Mouse (Mus musculus) intestine, embryonic 15.5 days (tissue): Measurements from ENCODE around the gene Tbc1d9b. TPM values are rescaled to one million over a fixed set of nuclear protein-coding genes. Genes with fewer than 3 reads are reported as not detected.
"Not testable (repeated sequence)": the region's sequence is repeated elsewhere in the genome, so short reads cannot be mapped to it uniquely, and the experiment has no call there.

ENCODE experiments used
- ATAC-seq: fragments of 200-750 bp; cut with Nextera tagmentation; 2 replicates; pipeline ENCODE4 v1.8.0; 2017; ENCODE audit warnings: moderate TSS enrichment, moderate library complexity
- H3K27ac ChIP-seq: fragments of 300-500 bp; sonication (generic); 2 replicates; pipeline ENCODE4 v1.5.1; 2015; ENCODE audit warnings: mild to moderate bottlenecking, inconsistent platforms
- H3K27me3 ChIP-seq: fragments of 300-500 bp; sonication (generic); replicated peaks from 2 replicates; pipeline ENCODE4 v1.6.1; 2015; ENCODE audit warnings: inconsistent platforms
- H3K36me3 ChIP-seq: fragments of 300-500 bp; sonication (generic); 2 replicates; pipeline ENCODE4 v1.6.1; 2015; ENCODE audit warnings: inconsistent platforms
- H3K4me1 ChIP-seq: fragments of 300-500 bp; sonication (generic); replicated peaks from 2 replicates; pipeline ENCODE4 v1.6.1; 2015; ENCODE audit warnings: inconsistent platforms
- H3K4me2 ChIP-seq: fragments of 300-500 bp; sonication (generic); replicated peaks from 2 replicates; pipeline ENCODE4 v1.6.1; 2015; ENCODE audit warnings: mild to moderate bottlenecking, inconsistent platforms
- H3K4me3 ChIP-seq: fragments of 300-500 bp; sonication (generic); replicated peaks from 2 replicates; pipeline ENCODE4 v1.5.1; 2015; ENCODE audit warnings: inconsistent platforms
- H3K9ac ChIP-seq: fragments of 300-500 bp; sonication (generic); 2 replicates; pipeline ENCODE4 v1.6.1; 2015; ENCODE audit warnings: inconsistent platforms
- H3K9me3 ChIP-seq: fragments of 300-500 bp; sonication (generic); 2 replicates; pipeline ENCODE4 v1.6.1; 2016; ENCODE audit warnings: inconsistent platforms
- WGBS: fragments of 180-500 bp; shearing (Covaris S2); methylation state at CpG from one replicate; pipeline ENCODE4 v1.1.7; 2015; 5-methylcytosine and 5-hydroxymethylcytosine counted together
- polyA plus RNA-seq: library from polyadenylated mRNA; unstranded; fragments of >200 nt; fragmentation: Nextera tagmentation; extraction: Ambion mirVana; gene quantifications from 2 replicates; pipeline ENCODE4 v1.2.1, GENCODE M21; 2015

Tbc1d9b gene
- 30.4 and 31.5 TPM in 2 replicates for polyA plus RNA-seq

DNA sequence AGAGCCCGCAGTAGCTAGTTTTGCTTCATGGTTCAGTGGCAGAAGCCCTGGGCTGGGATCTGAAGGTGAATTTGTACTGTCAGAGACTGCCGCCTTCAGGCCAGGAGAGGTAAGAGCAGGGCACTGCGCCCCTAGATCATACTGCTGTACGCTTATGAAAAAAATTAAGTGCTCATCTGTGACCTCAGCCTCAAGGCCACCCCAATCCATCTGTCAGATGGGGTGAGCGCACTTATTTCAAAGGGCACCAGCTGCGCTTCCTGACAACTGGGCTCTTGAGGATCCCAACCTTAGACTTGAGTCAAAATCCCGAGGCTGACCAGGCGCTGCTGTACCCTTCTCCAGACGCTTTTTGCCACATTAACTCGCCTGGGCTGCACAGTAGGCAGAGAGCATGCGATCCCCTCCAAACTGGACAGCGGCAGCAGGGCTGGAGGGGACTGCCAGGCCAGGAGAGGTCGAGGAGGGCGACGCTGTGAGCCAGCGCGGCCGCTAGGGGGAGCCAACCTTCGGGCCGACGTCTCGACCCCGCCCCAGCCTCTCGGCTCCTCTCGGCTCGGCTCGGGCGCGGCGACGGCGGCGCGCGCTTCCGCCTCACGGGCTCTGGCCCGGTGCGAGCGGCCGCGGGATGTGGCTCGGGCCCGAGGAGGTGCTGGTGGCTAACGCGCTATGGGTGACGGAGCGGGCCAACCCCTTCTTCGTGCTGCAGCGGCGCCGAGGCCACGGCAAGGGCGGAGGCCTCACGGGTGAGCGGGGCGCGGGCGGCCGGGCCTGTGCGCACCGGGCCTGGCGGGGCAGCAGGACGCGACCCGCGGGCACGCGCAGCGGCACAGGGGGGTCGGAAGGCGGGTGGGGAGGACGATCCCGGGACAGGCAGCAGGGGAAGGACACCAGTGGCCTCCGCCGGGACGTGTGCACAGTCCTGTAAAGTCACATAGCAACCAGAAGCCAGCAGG, at the start of gene Tbc1d9b:
Gene Tbc1d9b, plus strand, starts transcription at position 586 of the 956 bp plus-strand sequence.
- Histone ChIP-seq H3K27me3 (no peaks in the 10 kb centered on the region), H3K27ac (peak within 1 kb of the TSS; percentile 73), H3K9me3 (no peaks in the 10 kb centered on the region), H3K36me3 (0 out of 2 replicates have a peak, but pooled peaks cover 4% of the 10 kb centered on the region), H3K9ac (peak within 1 kb of the TSS; percentile 99), H3K4me3 (peak within 1 kb of the TSS; percentile 83), H3K4me2 (peak within 1 kb of the TSS; percentile 88), H3K4me1 (peaks cover 18% of the 10 kb centered on the region)
- WGBS: under 1% methylated on average over 77 of the region's 77 CpGs
- peak; percentile 97 for ATAC-seq

GRCm38 (mm10) chr11:50086211-50086610, 45.0 kb upstream of the Tbc1d9b start:
- 92% methylated on average over 3 of the region's 3 CpGs for WGBS
- no peak overlapping the region for H3K4me3 ChIP-seq
- no peak overlapping the region for H3K4me2 ChIP-seq
- no peaks in the 10 kb centered on the region for H3K4me1 ChIP-seq
- H3K27me3 ChIP-seq: no peaks in the 10 kb centered on the region
- ATAC-seq: no peak
- H3K27ac ChIP-seq: no peak overlapping the region
- H3K9ac ChIP-seq: no peak overlapping the region
- H3K36me3 ChIP-seq: peaks cover 4% of the 10 kb centered on the region; the same call in 1 of the 2 replicates
- H3K9me3 ChIP-seq: no peaks in the 10 kb centered on the region

GRCm38 (mm10) chr11:50089840-50090239, 41.4 kb upstream of the Tbc1d9b start:
- Histone ChIP-seq H3K36me3 (peaks cover 4% of the 10 kb centered on the region; the same call in 1 of the 2 replicates), H3K9me3 (no peaks in the 10 kb centered on the region), H3K9ac (no peak overlapping the region), H3K27ac (no peak overlapping the region), H3K4me3 (no peak overlapping the region), H3K4me1 (no peaks in the 10 kb centered on the region), H3K4me2 (no peak overlapping the region), H3K27me3 (no peaks in the 10 kb centered on the region)
- 61% methylated on average over 1 of the region's 1 CpGs for WGBS
- ATAC-seq: no peak

GRCm38 (mm10) chr11:50090982-50091675, 40.1 kb upstream of the Tbc1d9b start:
- Histone ChIP-seq H3K27me3 (no peaks in the 10 kb centered on the region), H3K4me1 (no peaks in the 10 kb centered on the region), H3K4me3 (no peak overlapping the region), H3K9me3 (no peaks in the 10 kb centered on the region), H3K27ac (no peak overlapping the region), H3K4me2 (no peak overlapping the region), H3K36me3 (peaks cover 4% of the 10 kb centered on the region; the same call in 1 of the 2 replicates), H3K9ac (no peak overlapping the region)
- ATAC-seq: no peak
- 76% methylated on average over 5 of the region's 5 CpGs for WGBS

DNA sequence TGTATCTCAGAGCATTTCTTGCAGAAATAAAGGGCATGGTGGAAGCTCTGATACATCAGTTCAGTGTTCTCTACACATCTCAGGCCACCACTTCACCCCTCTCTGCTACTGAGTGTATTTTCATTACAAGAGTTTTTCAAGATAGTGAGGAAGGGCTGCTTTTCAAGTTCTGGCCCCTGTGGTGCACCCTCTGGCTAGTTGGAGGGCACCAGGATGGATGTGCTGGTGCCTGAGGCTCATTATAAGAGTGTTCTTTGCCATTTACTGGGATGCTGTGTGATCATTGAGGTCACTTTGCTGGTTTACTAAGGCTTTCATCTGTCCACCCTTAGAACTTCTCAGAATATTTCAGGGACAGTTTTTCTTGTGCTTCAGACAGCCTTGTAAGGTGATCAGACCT, 39.5 kb upstream of the Tbc1d9b start:
- H3K9ac ChIP-seq: no peak overlapping the region
- H3K4me3 ChIP-seq: no peak overlapping the region
- H3K36me3 ChIP-seq: 0 out of 2 replicates have a peak, but pooled peaks cover 4% of the 10 kb centered on the region
- no peaks in the 10 kb centered on the region for H3K4me1 ChIP-seq
- no peak overlapping the region for H3K27ac ChIP-seq
- H3K9me3 ChIP-seq: no peaks in the 10 kb centered on the region
- no peak overlapping the region for H3K4me2 ChIP-seq
- no peak for ATAC-seq
- no peaks in the 10 kb centered on the region for H3K27me3 ChIP-seq

- H3K9ac ChIP-seq: no peak overlapping the region
- H3K4me1 ChIP-seq: no peaks in the 10 kb centered on the region
- H3K27me3 ChIP-seq: no peaks in the 10 kb centered on the region
- no peak for ATAC-seq
- H3K36me3 ChIP-seq: no peaks in the 10 kb centered on the region
- H3K4me2 ChIP-seq: no peak overlapping the region
- no peak overlapping the region for H3K27ac ChIP-seq
- no peaks in the 10 kb centered on the region for H3K9me3 ChIP-seq
- WGBS: 92% methylated on average over 9 of the region's 9 CpGs
- no peak overlapping the region for H3K4me3 ChIP-seq
These were observed 35.5 kb upstream of the Tbc1d9b start for GRCm38 (mm10) chr11:50095661-50096060.

DNA sequence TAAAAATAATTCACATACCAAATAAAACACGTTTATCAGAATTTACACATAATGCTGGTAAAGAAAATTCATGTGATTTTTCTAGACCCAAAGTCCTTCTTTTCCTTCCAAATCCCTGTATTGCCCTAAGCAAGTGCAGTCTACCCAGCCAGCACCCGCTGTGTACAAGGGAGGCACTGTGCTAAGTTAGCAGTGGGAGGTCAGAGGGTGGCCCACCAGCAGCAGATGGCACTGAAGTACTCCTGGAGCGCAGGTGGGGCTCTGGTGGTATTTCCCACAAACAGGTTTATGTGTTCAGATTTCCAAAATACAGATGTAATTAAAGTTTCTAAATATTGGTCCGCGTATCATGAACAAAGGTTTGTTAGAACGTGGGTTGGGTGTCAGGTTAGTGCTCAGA, 34.1 kb upstream of the Tbc1d9b start:
- 92% methylated on average over 6 of the region's 6 CpGs for WGBS
- Histone ChIP-seq H3K4me2 (no peak overlapping the region), H3K9me3 (no peaks in the 10 kb centered on the region), H3K27ac (no peak overlapping the region), H3K9ac (no peak overlapping the region), H3K36me3 (no peaks in the 10 kb centered on the region), H3K27me3 (no peaks in the 10 kb centered on the region), H3K4me1 (no peaks in the 10 kb centered on the region), H3K4me3 (no peak overlapping the region)
- ATAC-seq: no peak

DNA sequence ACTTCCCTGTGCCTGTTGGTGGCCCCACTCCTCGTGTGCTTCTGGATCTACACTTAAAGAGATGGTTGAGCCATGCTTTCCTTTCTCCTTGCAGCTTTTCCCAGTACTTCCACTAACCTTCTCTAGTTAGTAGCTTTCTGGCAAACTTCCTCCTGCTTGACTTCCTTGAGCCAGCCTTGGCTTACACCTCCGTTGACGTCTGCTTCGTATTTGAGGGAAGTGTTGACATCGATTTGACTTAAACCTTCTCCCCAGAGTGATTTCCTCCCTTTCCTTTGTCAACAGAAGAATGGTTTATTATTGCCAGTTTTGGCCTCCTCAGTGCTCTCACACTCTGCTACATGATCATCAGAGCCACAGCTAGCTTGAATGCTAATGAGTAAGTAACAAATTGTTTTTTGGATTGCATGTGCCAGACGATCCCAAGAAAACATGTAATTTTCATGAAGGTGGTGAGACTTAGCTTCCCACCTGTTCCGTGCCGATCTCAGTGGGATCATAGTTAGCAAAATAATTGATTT, 32.2 kb upstream of the Tbc1d9b start:
- WGBS: 87% methylated on average over 8 of the region's 8 CpGs
- no peak overlapping the region for H3K27ac ChIP-seq
- H3K27me3 ChIP-seq: no peaks in the 10 kb centered on the region
- no peak overlapping the region for H3K4me2 ChIP-seq
- no peaks in the 10 kb centered on the region for H3K4me1 ChIP-seq
- H3K36me3 ChIP-seq: no peaks in the 10 kb centered on the region
- no peak overlapping the region for H3K4me3 ChIP-seq
- no peaks in the 10 kb centered on the region for H3K9me3 ChIP-seq
- no peak overlapping the region for H3K9ac ChIP-seq
- ATAC-seq: no peak

DNA sequence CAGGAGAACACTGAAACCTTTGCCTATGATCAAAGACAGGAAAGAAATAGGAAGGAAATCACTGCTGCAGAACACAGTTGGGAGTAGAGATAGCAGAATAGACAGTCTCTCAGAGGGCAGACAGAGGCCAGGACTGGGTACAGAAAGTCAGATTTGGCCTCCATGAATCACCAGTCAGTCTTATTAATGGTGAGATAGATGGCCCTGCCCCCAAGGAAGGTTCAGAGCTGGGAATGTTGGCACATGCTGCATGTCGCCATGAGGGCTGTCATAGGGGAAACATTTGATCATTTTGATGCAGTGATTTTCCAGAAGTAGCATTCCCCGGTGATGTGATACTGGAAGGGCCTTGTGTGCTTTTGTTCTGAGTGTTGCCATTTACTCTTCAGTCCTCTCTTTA, 31.5 kb upstream of the Tbc1d9b start:
- no peaks in the 10 kb centered on the region for H3K9me3 ChIP-seq
- no peak overlapping the region for H3K4me3 ChIP-seq
- WGBS: 92% methylated on average over 2 of the region's 2 CpGs
- no peak overlapping the region for H3K9ac ChIP-seq
- H3K27ac ChIP-seq: no peak overlapping the region
- no peaks in the 10 kb centered on the region for H3K27me3 ChIP-seq
- H3K36me3 ChIP-seq: no peaks in the 10 kb centered on the region
- no peak for ATAC-seq
- no peaks in the 10 kb centered on the region for H3K4me1 ChIP-seq
- no peak overlapping the region for H3K4me2 ChIP-seq

- 85% methylated on average over 2 of the region's 2 CpGs for WGBS
- no peak overlapping the region for H3K9ac ChIP-seq
- H3K27ac ChIP-seq: no peak overlapping the region
- no peaks in the 10 kb centered on the region for H3K4me1 ChIP-seq
- H3K4me3 ChIP-seq: no peak overlapping the region
- no peaks in the 10 kb centered on the region for H3K36me3 ChIP-seq
- H3K9me3 ChIP-seq: no peaks in the 10 kb centered on the region
- no peaks in the 10 kb centered on the region for H3K27me3 ChIP-seq
- no peak for ATAC-seq
- no peak overlapping the region for H3K4me2 ChIP-seq
These were observed 30.5 kb upstream of the Tbc1d9b start for GRCm38 (mm10) chr11:50100548-50101307.

DNA sequence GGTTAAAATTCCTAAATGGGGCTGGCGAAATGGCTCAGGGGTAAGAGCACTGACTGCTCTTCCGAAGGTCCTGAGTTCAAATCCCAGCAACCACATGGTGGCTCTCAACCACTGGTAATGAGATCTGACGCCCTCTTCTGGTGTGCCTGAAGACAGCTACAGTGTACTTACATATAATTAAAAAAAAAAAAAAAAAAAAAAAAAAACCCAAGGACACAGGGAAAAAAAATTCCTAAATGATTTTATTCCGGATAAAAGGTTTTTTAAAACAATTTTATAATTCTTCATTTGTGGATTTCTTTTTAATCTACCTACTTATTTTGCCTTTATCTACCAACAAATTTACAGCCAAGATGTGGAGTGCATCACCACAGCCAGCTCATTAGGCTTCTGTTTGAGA, 29.2 kb upstream of the Tbc1d9b start:
- not testable (repeated sequence) for H3K9ac ChIP-seq, H3K27me3 ChIP-seq, H3K36me3 ChIP-seq, ATAC-seq, H3K9me3 ChIP-seq, H3K27ac ChIP-seq, H3K4me1 ChIP-seq, H3K4me2 ChIP-seq, H3K4me3 ChIP-seq
- WGBS: 93% methylated on average over 4 of the region's 4 CpGs

DNA sequence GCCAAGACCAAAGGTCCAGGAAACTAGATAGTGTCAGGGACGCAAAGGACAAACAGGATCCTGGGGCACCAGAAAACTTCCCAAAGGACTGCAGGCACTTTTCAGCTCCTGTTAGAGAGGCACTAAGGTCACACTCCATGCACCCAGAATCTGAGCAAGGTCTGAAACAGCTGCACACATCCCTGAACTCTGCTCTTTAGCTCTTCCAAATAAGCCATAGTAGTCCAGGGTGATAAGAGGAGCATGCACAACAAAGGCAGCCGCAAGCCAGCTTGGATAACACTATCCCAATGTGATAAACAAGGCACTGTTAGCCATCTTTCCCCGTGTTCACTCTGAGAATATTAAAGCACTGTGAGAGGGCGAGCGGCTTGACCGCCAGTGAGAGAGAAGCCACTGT, 27.2 kb upstream of the Tbc1d9b start:
- H3K27ac ChIP-seq: no peak overlapping the region

More for the DNA sequence above, 27.2 kb upstream of the Tbc1d9b start:
- no peaks in the 10 kb centered on the region for H3K36me3 ChIP-seq
- H3K9ac ChIP-seq: no peak overlapping the region
- no peaks in the 10 kb centered on the region for H3K9me3 ChIP-seq
- no peaks in the 10 kb centered on the region for H3K27me3 ChIP-seq
- no peak overlapping the region for H3K4me3 ChIP-seq
- no peak for ATAC-seq
- WGBS: 85% methylated on average over 6 of the region's 6 CpGs
- no peak overlapping the region for H3K4me2 ChIP-seq
- no peaks in the 10 kb centered on the region for H3K4me1 ChIP-seq
